Mouse (Mus musculus) adrenal gland, adult 8-10 months (tissue): ENCODE results near the gene Ubxn10. TPM values are rescaled to one million over a fixed set of nuclear protein-coding genes. Genes with fewer than 3 reads are reported as not detected.

Experiments
- DNase-seq: peaks from one replicate; pipeline ENCODE4 v3.0.0; 2022
- total RNA-seq, 4 experiments: library from RNA; stranded (reverse); gene quantifications; 2 replicates each; pipeline ENCODE4 v1.2.4; 2022

Ubxn10 gene
- total RNA-seq, 4 experiments from 2014 or later: 1.0 to 3.9 (median 2.3) TPM

GRCm38 (mm10) chr4:138700184-138700982 lies 36.6 kb downstream of the Ubxn10 start:
- no peak for DNase-seq

GRCm38 (mm10) chr4:138698296-138698695 lies 38.7 kb downstream of the Ubxn10 start:
- no peak for DNase-seq

- DNase-seq: no peak
Measured at GRCm38 (mm10) chr4:138697166-138697860, 39.7 kb downstream of the Ubxn10 start.

GRCm38 (mm10) chr4:138696720-138697119 lies 40.2 kb downstream of the Ubxn10 start:
- no peak for DNase-seq

GRCm38 (mm10) chr4:138693043-138693692 lies 43.8 kb downstream of the Ubxn10 start:
- no peak for DNase-seq

GRCm38 (mm10) chr4:138691443-138692181 lies 45.4 kb downstream of the Ubxn10 start:
- DNase-seq: no peak

- no peak for DNase-seq
Measured at GRCm38 (mm10) chr4:138690561-138690960, 46.4 kb downstream of the Ubxn10 start.

GRCm38 (mm10) chr4:138689094-138689512 lies 47.9 kb downstream of the Ubxn10 start:
- DNase-seq: no peak

GRCm38 (mm10) chr4:138685813-138686212 lies 51.2 kb downstream of the Ubxn10 start:
- DNase-seq: no peak

GRCm38 (mm10) chr4:138682760-138683159 lies 54.2 kb downstream of the Ubxn10 start:
- no peak for DNase-seq

- DNase-seq: no peak
Measured at GRCm38 (mm10) chr4:138680124-138680523, 56.8 kb downstream of the Ubxn10 start.

GRCm38 (mm10) chr4:138677579-138677978 lies 59.4 kb downstream of the Ubxn10 start:
- no peak for DNase-seq

GRCm38 (mm10) chr4:138676480-138676879 lies 60.5 kb downstream of the Ubxn10 start:
- no peak for DNase-seq

- DNase-seq: no peak
Measured at GRCm38 (mm10) chr4:138672160-138672559, 64.8 kb downstream of the Ubxn10 start.

GRCm38 (mm10) chr4:138670093-138670889 lies 66.7 kb downstream of the Ubxn10 start:
- DNase-seq: no peak

- peak; percentile 29 for DNase-seq
Measured at GRCm38 (mm10) chr4:138666521-138666920, 70.4 kb downstream of the Ubxn10 start.

GRCm38 (mm10) chr4:138659936-138660602 lies 76.9 kb downstream of the Ubxn10 start:
- DNase-seq: no peak
